Mouse (Mus musculus) midbrain, embryonic 14.5 days (tissue): ENCODE measurements around the gene D430042O09Rik. TPM values are rescaled to one million over a fixed set of nuclear protein-coding genes. Genes with fewer than 3 reads are reported as not detected.

Experiments
- ATAC-seq: fragments of 200-750 bp; cut with Nextera tagmentation; 2 replicates; pipeline ENCODE4 v1.8.0; 2017; ENCODE audit warnings: moderate number of reproducible peaks, moderate library complexity; ENCODE audit not compliant: low FRiP score, low TSS enrichment
- DNase-seq: peaks from one replicate; pipeline ENCODE4 v3.0.0-alpha.2; 2015
- H3K27ac ChIP-seq: fragments of 300-500 bp; sonication (generic); replicated peaks from 2 replicates; pipeline ENCODE4 v1.5.1; 2014; ENCODE audit warnings: mild to moderate bottlenecking, low read depth, low read length, moderate library complexity
- H3K27me3 ChIP-seq: fragments of 300-500 bp; sonication (generic); 2 replicates; pipeline ENCODE4 v1.6.1; 2014; ENCODE audit warnings: low read length, control low read depth, mixed read lengths; ENCODE audit not compliant: control insufficient read depth, insufficient read depth
- H3K36me3 ChIP-seq: fragments of 300-500 bp; sonication (generic); 2 replicates; pipeline ENCODE4 v1.6.1; 2014; ENCODE audit warnings: low read length, control low read depth; ENCODE audit not compliant: control insufficient read depth, insufficient read depth
- H3K4me1 ChIP-seq: fragments of 300-500 bp; sonication (generic); 2 replicates; pipeline ENCODE4 v1.6.1; 2014; ENCODE audit warnings: mild to moderate bottlenecking, antibody characterized with exemption, low read length, control low read depth; ENCODE audit not compliant: control insufficient read depth, insufficient read depth
- H3K4me2 ChIP-seq: fragments of 300-500 bp; sonication (generic); 2 replicates; pipeline ENCODE4 v1.6.1; 2014; ENCODE audit warnings: mild to moderate bottlenecking, low read length, moderate library complexity
- H3K4me3 ChIP-seq: fragments of 300-500 bp; sonication (generic); replicated peaks from 2 replicates; pipeline ENCODE4 v1.5.1; 2014; ENCODE audit warnings: low read depth, low read length
- H3K9ac ChIP-seq: fragments of 300-500 bp; sonication (generic); replicated peaks from 2 replicates; pipeline ENCODE4 v1.6.1; 2014; ENCODE audit warnings: mild to moderate bottlenecking, low read length, moderate library complexity
- H3K9me3 ChIP-seq: fragments of 300-500 bp; sonication (generic); 2 replicates; pipeline ENCODE4 v1.6.1; 2016; ENCODE audit warnings: low read length, control low read depth, mixed read lengths; ENCODE audit not compliant: control insufficient read depth
- WGBS: fragments of 180-500 bp; shearing (Covaris S2); extraction: QIAGEN DNeasy Blood & Tissue Kit; methylation state at CpG from one replicate; pipeline ENCODE4 v1.1.7; 2014; 5-methylcytosine and 5-hydroxymethylcytosine counted together
- polyA plus RNA-seq: library from polyadenylated mRNA; unstranded; fragments of >200 nt; fragmentation: Nextera tagmentation; extraction: Ambion mirVana; gene quantifications from 2 replicates; pipeline ENCODE4 v1.2.1, GENCODE M21; 2014

D430042O09Rik gene
- polyA plus RNA-seq, 1 experiment from 2014 or later: 8.7 TPM

GRCm38 (mm10) chr7:125722127-125722526 lies 14.4 kb downstream of the D430042O09Rik start:
- Histone ChIP-seq H3K27ac (no peak overlapping the region), H3K9ac (no peak overlapping the region), H3K4me3 (no peak overlapping the region), H3K4me2 (no peak overlapping the region), H3K36me3 (no peaks in the 10 kb centered on the region), H3K4me1 (peaks cover 3% of the 10 kb centered on the region; the same call in 1 of the 2 replicates), H3K27me3 (no peaks in the 10 kb centered on the region), H3K9me3 (no peaks in the 10 kb centered on the region)
- DNase-seq (no peak), ATAC-seq (no peak)

GRCm38 (mm10) chr7:125723189-125723972 lies 15.7 kb downstream of the D430042O09Rik start:
- 44% methylated on average over 5 of the region's 5 CpGs for WGBS
- ATAC-seq: no peak
- H3K4me1 ChIP-seq: peaks cover 3% of the 10 kb centered on the region; the same call in 1 of the 2 replicates
- H3K9ac ChIP-seq: no peak overlapping the region
- H3K4me2 ChIP-seq: no peak overlapping the region
- H3K36me3 ChIP-seq: no peaks in the 10 kb centered on the region
- H3K4me3 ChIP-seq: no peak overlapping the region
- no peak overlapping the region for H3K27ac ChIP-seq
- DNase-seq: peak; percentile 38
- no peaks in the 10 kb centered on the region for H3K27me3 ChIP-seq
- H3K9me3 ChIP-seq: no peaks in the 10 kb centered on the region

GRCm38 (mm10) chr7:125731679-125732078 lies 24.0 kb downstream of the D430042O09Rik start:
- H3K27me3 ChIP-seq: no peaks in the 10 kb centered on the region
- no peak overlapping the region for H3K27ac ChIP-seq
- 0 out of 2 replicates have a peak, but pooled peaks cover 8% of the 10 kb centered on the region for H3K4me1 ChIP-seq
- no peak overlapping the region for H3K4me3 ChIP-seq
- no peak for ATAC-seq
- H3K9ac ChIP-seq: no peak overlapping the region
- H3K4me2 ChIP-seq: no peak overlapping the region
- no peaks in the 10 kb centered on the region for H3K9me3 ChIP-seq
- no peaks in the 10 kb centered on the region for H3K36me3 ChIP-seq
- no peak for DNase-seq

- Histone ChIP-seq H3K4me1 (0 out of 2 replicates have a peak, but pooled peaks cover 8% of the 10 kb centered on the region), H3K27me3 (no peaks in the 10 kb centered on the region), H3K36me3 (no peaks in the 10 kb centered on the region), H3K9ac (no peak overlapping the region), H3K9me3 (no peaks in the 10 kb centered on the region), H3K4me3 (no peak overlapping the region), H3K4me2 (no peak overlapping the region), H3K27ac (no peak overlapping the region)
- no peak for ATAC-seq
- DNase-seq: no peak
- WGBS: 93% methylated on average over 4 of the region's 4 CpGs
Observed at GRCm38 (mm10) chr7:125733791-125734190, 26.1 kb downstream of the D430042O09Rik start.

- ATAC-seq: no peak
- WGBS: 86% methylated on average over 4 of the region's 4 CpGs
Observed at GRCm38 (mm10) chr7:125736366-125737015, 28.8 kb downstream of the D430042O09Rik start.

GRCm38 (mm10) chr7:125740521-125740920 lies 32.8 kb downstream of the D430042O09Rik start:
- H3K4me1 ChIP-seq: no peaks in the 10 kb centered on the region
- H3K9me3 ChIP-seq: no peaks in the 10 kb centered on the region
- no peak overlapping the region for H3K4me3 ChIP-seq
- WGBS: 89% methylated on average over 2 of the region's 2 CpGs
- H3K36me3 ChIP-seq: no peaks in the 10 kb centered on the region
- no peak overlapping the region for H3K27ac ChIP-seq
- H3K9ac ChIP-seq: no peak overlapping the region
- ATAC-seq (no peak), DNase-seq (no peak)
- H3K27me3 ChIP-seq: no peaks in the 10 kb centered on the region
- H3K4me2 ChIP-seq: no peak overlapping the region

More at GRCm38 (mm10) chr7:125736366-125737015, 28.8 kb downstream of the D430042O09Rik start:
- Histone ChIP-seq H3K36me3 (no peaks in the 10 kb centered on the region), H3K27ac (no peak overlapping the region), H3K4me2 (no peak overlapping the region), H3K4me1 (0 out of 2 replicates have a peak, but pooled peaks cover 2% of the 10 kb centered on the region), H3K27me3 (no peaks in the 10 kb centered on the region), H3K9ac (no peak overlapping the region), H3K9me3 (no peaks in the 10 kb centered on the region), H3K4me3 (no peak overlapping the region)
- DNase-seq: no peak

GRCm38 (mm10) chr7:125741271-125741703 lies 33.6 kb downstream of the D430042O09Rik start:
- ATAC-seq (no peak), DNase-seq (no peak)
- Histone ChIP-seq H3K9me3 (no peaks in the 10 kb centered on the region), H3K4me1 (no peaks in the 10 kb centered on the region), H3K9ac (no peak overlapping the region), H3K36me3 (no peaks in the 10 kb centered on the region), H3K4me2 (no peak overlapping the region), H3K4me3 (no peak overlapping the region), H3K27me3 (no peaks in the 10 kb centered on the region), H3K27ac (no peak overlapping the region)
- WGBS: 59% methylated on average over 1 of the region's 1 CpGs

GRCm38 (mm10) chr7:125744774-125745173 lies 37.1 kb downstream of the D430042O09Rik start:
- Histone ChIP-seq H3K9me3 (no peaks in the 10 kb centered on the region), H3K36me3 (no peaks in the 10 kb centered on the region), H3K27me3 (no peaks in the 10 kb centered on the region), H3K27ac (no peak overlapping the region), H3K4me3 (no peak overlapping the region), H3K9ac (no peak overlapping the region), H3K4me1 (no peaks in the 10 kb centered on the region), H3K4me2 (no peak overlapping the region)
- 86% methylated on average over 1 of the region's 1 CpGs for WGBS
- ATAC-seq: no peak
- no peak for DNase-seq
